Mouse (Mus musculus) cerebellum, adult 9-11 months (tissue): ENCODE measurements around the gene Ryr2.

Source experiments
- DNase-seq: peaks from one replicate; pipeline ENCODE4 v3.0.0; 2022

Gene Ryr2

GRCm38 (mm10) chr13:11523612-11524011, 583.1 kb downstream of the Ryr2 start:
- no peak for DNase-seq

DNA sequence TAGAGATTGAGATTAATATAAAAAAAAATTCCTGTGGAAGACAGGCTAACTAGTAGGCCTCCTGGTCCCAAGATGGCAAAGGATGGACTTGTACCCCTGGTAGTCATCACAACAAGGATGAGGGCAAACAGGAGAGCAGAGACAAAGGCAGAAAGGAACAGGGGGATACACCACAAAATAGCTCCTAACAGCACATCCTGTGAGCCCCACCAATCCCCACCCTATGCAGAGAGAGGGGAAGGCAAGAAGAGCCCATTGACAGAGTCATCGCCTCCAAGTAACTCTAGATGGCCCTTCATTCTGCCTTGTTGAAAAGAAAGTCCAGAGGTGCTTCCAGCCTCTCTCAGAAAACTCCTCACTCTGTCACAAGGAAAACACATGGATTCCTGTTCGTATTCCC, 586.0 kb downstream of the Ryr2 start:
- DNase-seq, result no peak

GRCm38 (mm10) chr13:11511540-11512177, 595.1 kb downstream of the Ryr2 start:
- no peak for DNase-seq
